Mouse (Mus musculus) ES-E14 (cell line): Measurements from ENCODE around the gene Hdac7.

Experiments used
- CHD2 ChIP-seq: IDR thresholded peaks from 2 replicates; pipeline ENCODE4 v1.6.1; 2014; ENCODE audit warnings: mild to moderate bottlenecking, low read depth, low read length, inconsistent platforms
- HCFC1 ChIP-seq: IDR thresholded peaks from 2 replicates; pipeline ENCODE4 v1.6.1; 2012; ENCODE audit warnings: low read length, inconsistent platforms, borderline replicate concordance; ENCODE audit not compliant: insufficient read depth
- ZNF384 ChIP-seq: IDR thresholded peaks from 2 replicates; pipeline ENCODE4 v1.6.1; 2012; ENCODE audit warnings: low read depth, low read length, inconsistent platforms

GRCm38 (mm10) chr15:97839473-97839872 lies 4.8 kb downstream of the Hdac7 start:
- TF ChIP-seq ZNF384 (no peak), HCFC1 (no peak), CHD2 (no peak)
